Mouse (Mus musculus): ENCODE measurements around the gene Kcnk1. TPM values are rescaled to one million over a fixed set of nuclear protein-coding genes. Genes with fewer than 3 reads are reported as not detected.

The Kcnk1 gene
- polyA plus RNA-seq, 1 experiment from 2014 or later: 2.4 TPM

GRCm38 (mm10) chr8:126021932-126022331 lies 27.0 kb downstream of the Kcnk1 start:
- H3K4me1 ChIP-seq (replicated peaks): no peaks in the 10 kb centered on the region
- WGBS: 85% methylated on average over 8 of the region's 8 CpGs
- H3K27ac ChIP-seq: no peak overlapping the region
- no peak overlapping the region for H3K4me2 ChIP-seq
- no peak overlapping the region for H3K9ac ChIP-seq
- ATAC-seq (replicated peaks; ENCODE audit: insufficient number of reproducible peaks, insufficient read depth, low FRiP score, low read depth): no peak
- no peaks in the 10 kb centered on the region for H3K36me3 ChIP-seq
- H3K4me3 ChIP-seq: no peak overlapping the region
- H3K27me3 ChIP-seq: no peaks in the 10 kb centered on the region
- H3K9me3 ChIP-seq (replicated peaks): no peaks in the 10 kb centered on the region

- H3K4me1 ChIP-seq (replicated peaks): no peaks in the 10 kb centered on the region
- H3K27me3 ChIP-seq: no peaks in the 10 kb centered on the region
- H3K4me2 ChIP-seq: no peak overlapping the region
- WGBS: 49% methylated on average over 3 of the region's 3 CpGs
- H3K27ac ChIP-seq: no peak overlapping the region
- no peak overlapping the region for H3K4me3 ChIP-seq
- no peak for ATAC-seq (replicated peaks; ENCODE audit: insufficient number of reproducible peaks, insufficient read depth, low FRiP score, low read depth)
- no peaks in the 10 kb centered on the region for H3K36me3 ChIP-seq
- no peaks in the 10 kb centered on the region for H3K9me3 ChIP-seq (replicated peaks)
- H3K9ac ChIP-seq: no peak overlapping the region
Measured at GRCm38 (mm10) chr8:126023706-126024305, 28.8 kb downstream of the Kcnk1 start.

GRCm38 (mm10) chr8:126024891-126025290 lies 29.9 kb downstream of the Kcnk1 start:
- H3K4me2 ChIP-seq: no peak overlapping the region
- no peak overlapping the region for H3K27ac ChIP-seq
- no peaks in the 10 kb centered on the region for H3K9me3 ChIP-seq (replicated peaks)
- no peaks in the 10 kb centered on the region for H3K4me1 ChIP-seq (replicated peaks)
- no peaks in the 10 kb centered on the region for H3K27me3 ChIP-seq
- H3K9ac ChIP-seq: no peak overlapping the region
- H3K4me3 ChIP-seq: no peak overlapping the region
- no peak for ATAC-seq (replicated peaks; ENCODE audit: insufficient number of reproducible peaks, insufficient read depth, low FRiP score, low read depth)
- no peaks in the 10 kb centered on the region for H3K36me3 ChIP-seq
- WGBS: 86% methylated on average over 16 of the region's 16 CpGs

- H3K4me1 ChIP-seq (replicated peaks): no peaks in the 10 kb centered on the region
- H3K4me3 ChIP-seq: no peak overlapping the region
- no peak overlapping the region for H3K9ac ChIP-seq
- no peaks in the 10 kb centered on the region for H3K36me3 ChIP-seq
- no peak overlapping the region for H3K27ac ChIP-seq
- H3K4me2 ChIP-seq: no peak overlapping the region
- no peaks in the 10 kb centered on the region for H3K9me3 ChIP-seq (replicated peaks)
- no peak for ATAC-seq (replicated peaks; ENCODE audit: insufficient number of reproducible peaks, insufficient read depth, low FRiP score, low read depth)
- H3K27me3 ChIP-seq: no peaks in the 10 kb centered on the region
- WGBS: 81% methylated on average over 9 of the region's 9 CpGs
Measured at GRCm38 (mm10) chr8:126026121-126026520, 31.2 kb downstream of the Kcnk1 start.

- ATAC-seq (replicated peaks; ENCODE audit: insufficient number of reproducible peaks, insufficient read depth, low FRiP score, low read depth): no peak
- Histone ChIP-seq H3K4me2 (no peak overlapping the region), H3K9ac (no peak overlapping the region), H3K27me3 (no peaks in the 10 kb centered on the region), H3K4me3 (no peak overlapping the region), H3K9me3 (replicated peaks) (no peaks in the 10 kb centered on the region), H3K27ac (no peak overlapping the region), H3K4me1 (replicated peaks) (no peaks in the 10 kb centered on the region), H3K36me3 (no peaks in the 10 kb centered on the region)
- WGBS: 69% methylated on average over 9 of the region's 9 CpGs
Measured at GRCm38 (mm10) chr8:126026584-126026983, 31.6 kb downstream of the Kcnk1 start.

- H3K36me3 ChIP-seq: no peaks in the 10 kb centered on the region
- H3K4me1 ChIP-seq (replicated peaks): no peaks in the 10 kb centered on the region
- 82% methylated on average over 6 of the region's 6 CpGs for WGBS
- no peak overlapping the region for H3K4me2 ChIP-seq
- no peak for ATAC-seq (replicated peaks; ENCODE audit: insufficient number of reproducible peaks, insufficient read depth, low FRiP score, low read depth)
- H3K27me3 ChIP-seq: no peaks in the 10 kb centered on the region
- no peaks in the 10 kb centered on the region for H3K9me3 ChIP-seq (replicated peaks)
- H3K27ac ChIP-seq: no peak overlapping the region
- no peak overlapping the region for H3K9ac ChIP-seq
- no peak overlapping the region for H3K4me3 ChIP-seq
Measured at GRCm38 (mm10) chr8:126027486-126027885, 32.5 kb downstream of the Kcnk1 start.

- WGBS: 71% methylated on average over 6 of the region's 6 CpGs
- Histone ChIP-seq H3K4me1 (replicated peaks) (no peaks in the 10 kb centered on the region), H3K4me2 (no peak overlapping the region), H3K27me3 (no peaks in the 10 kb centered on the region), H3K27ac (no peak overlapping the region), H3K9me3 (replicated peaks) (no peaks in the 10 kb centered on the region), H3K9ac (no peak overlapping the region), H3K4me3 (no peak overlapping the region), H3K36me3 (no peaks in the 10 kb centered on the region)
- ATAC-seq (replicated peaks; ENCODE audit: insufficient number of reproducible peaks, insufficient read depth, low FRiP score, low read depth): no peak
Measured at GRCm38 (mm10) chr8:126028941-126029340, 34.0 kb downstream of the Kcnk1 start.

GRCm38 (mm10) chr8:126032776-126033175 lies 37.8 kb downstream of the Kcnk1 start:
- Histone ChIP-seq H3K4me3 (no peak overlapping the region), H3K27ac (no peak overlapping the region), H3K27me3 (no peaks in the 10 kb centered on the region), H3K4me2 (no peak overlapping the region), H3K36me3 (no peaks in the 10 kb centered on the region), H3K9me3 (replicated peaks) (no peaks in the 10 kb centered on the region), H3K9ac (no peak overlapping the region), H3K4me1 (replicated peaks) (no peaks in the 10 kb centered on the region)
- no peak for ATAC-seq (replicated peaks; ENCODE audit: insufficient number of reproducible peaks, insufficient read depth, low FRiP score, low read depth)
- WGBS: 74% methylated on average over 6 of the region's 6 CpGs

GRCm38 (mm10) chr8:126035046-126035445 lies 40.1 kb downstream of the Kcnk1 start:
- no peak overlapping the region for H3K9ac ChIP-seq
- H3K4me3 ChIP-seq: no peak overlapping the region
- WGBS: 90% methylated on average over 4 of the region's 4 CpGs
- H3K4me2 ChIP-seq: no peak overlapping the region
- H3K4me1 ChIP-seq (replicated peaks): no peaks in the 10 kb centered on the region
- no peaks in the 10 kb centered on the region for H3K27me3 ChIP-seq
- H3K27ac ChIP-seq: no peak overlapping the region
- ATAC-seq (replicated peaks; ENCODE audit: insufficient number of reproducible peaks, insufficient read depth, low FRiP score, low read depth): no peak
- H3K36me3 ChIP-seq: no peaks in the 10 kb centered on the region
- H3K9me3 ChIP-seq (replicated peaks): no peaks in the 10 kb centered on the region

GRCm38 (mm10) chr8:126036340-126036739 lies 41.4 kb downstream of the Kcnk1 start:
- Histone ChIP-seq H3K4me2 (no peak overlapping the region), H3K27ac (no peak overlapping the region), H3K4me1 (replicated peaks) (no peaks in the 10 kb centered on the region), H3K27me3 (no peaks in the 10 kb centered on the region), H3K36me3 (no peaks in the 10 kb centered on the region), H3K9me3 (replicated peaks) (no peaks in the 10 kb centered on the region), H3K4me3 (no peak overlapping the region), H3K9ac (no peak overlapping the region)
- 75% methylated on average over 5 of the region's 5 CpGs for WGBS
- no peak for ATAC-seq (replicated peaks; ENCODE audit: insufficient number of reproducible peaks, insufficient read depth, low FRiP score, low read depth)

- Histone ChIP-seq H3K36me3 (no peaks in the 10 kb centered on the region), H3K9me3 (replicated peaks) (no peaks in the 10 kb centered on the region), H3K4me3 (no peak overlapping the region), H3K27me3 (no peaks in the 10 kb centered on the region), H3K27ac (no peak overlapping the region), H3K9ac (no peak overlapping the region), H3K4me2 (no peak overlapping the region), H3K4me1 (replicated peaks) (no peaks in the 10 kb centered on the region)
- 80% methylated on average over 4 of the region's 4 CpGs for WGBS
- no peak for ATAC-seq (replicated peaks; ENCODE audit: insufficient number of reproducible peaks, insufficient read depth, low FRiP score, low read depth)
Measured at GRCm38 (mm10) chr8:126045751-126046150, 50.8 kb downstream of the Kcnk1 start.

- H3K4me1 ChIP-seq (replicated peaks): no peaks in the 10 kb centered on the region
- H3K9ac ChIP-seq: no peak overlapping the region
- H3K27ac ChIP-seq: no peak overlapping the region
- H3K36me3 ChIP-seq: no peaks in the 10 kb centered on the region
- 69% methylated on average over 4 of the region's 4 CpGs for WGBS
- no peaks in the 10 kb centered on the region; the same call in 1 of the 2 replicates for H3K27me3 ChIP-seq
- no peak for ATAC-seq (replicated peaks; ENCODE audit: insufficient number of reproducible peaks, insufficient read depth, low FRiP score, low read depth)
- H3K4me2 ChIP-seq: no peak overlapping the region
- H3K9me3 ChIP-seq (replicated peaks): no peaks in the 10 kb centered on the region
- no peak overlapping the region for H3K4me3 ChIP-seq
Measured at GRCm38 (mm10) chr8:126053911-126054310, 58.9 kb downstream of the Kcnk1 start.

Data from heart, embryonic 15.5 days (tissue).